Mouse (Mus musculus) cerebellum, postnatal 36 days (tissue): ENCODE measurements around the gene 5430403G16Rik.
"Not testable (repeated sequence)": the region's sequence is repeated elsewhere in the genome, so short reads cannot be mapped to it uniquely, and the experiment has no call there.

Source experiments
- DNase-seq, 2 experiments: peaks; one replicate each; pipeline ENCODE4 v3.0.0; 2021 to 2022; ENCODE audit warnings: mixed read lengths in 2 of 2

Gene 5430403G16Rik

DNA sequence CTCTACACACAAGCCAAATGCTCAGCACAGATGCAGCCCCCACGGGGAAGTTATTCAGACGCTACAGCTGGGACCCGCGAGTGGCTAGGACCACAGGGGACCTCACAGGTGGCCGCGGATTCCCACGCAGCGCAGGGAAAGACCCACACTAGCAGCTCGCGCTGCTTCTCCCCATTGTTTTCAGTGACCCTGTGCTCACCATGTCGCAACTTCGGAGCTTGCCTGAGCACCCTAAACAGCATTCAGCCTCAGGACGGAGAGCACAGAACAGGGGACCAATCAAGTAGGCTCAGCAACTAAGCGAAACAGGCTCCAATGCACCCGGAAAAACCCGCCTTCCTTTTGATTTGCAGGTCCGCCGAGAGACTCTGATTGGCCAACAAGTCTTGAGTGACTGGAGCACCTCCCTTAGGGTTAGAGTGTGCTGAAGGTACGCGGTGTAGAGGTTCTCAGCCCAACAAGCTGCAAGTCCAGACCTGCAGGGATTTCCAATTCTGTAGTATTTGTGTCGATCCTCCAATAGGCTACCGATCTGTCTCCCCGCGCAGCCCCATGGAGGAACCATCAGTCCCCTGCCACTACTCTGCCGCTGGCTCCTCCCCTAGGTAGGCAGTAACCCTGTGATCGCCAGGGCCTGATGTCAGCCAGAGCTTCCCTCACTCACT lies at the start of gene 5430403G16Rik:
5430403G16Rik (minus strand) TSS at position 505 of the 665 bp plus-strand sequence.
- peak; percentile 70 to 71 for DNase-seq

GRCm38 (mm10) chr5:109717341-109717740 lies 26.5 kb upstream of the 5430403G16Rik start:
- not testable (repeated sequence) for DNase-seq

DNA sequence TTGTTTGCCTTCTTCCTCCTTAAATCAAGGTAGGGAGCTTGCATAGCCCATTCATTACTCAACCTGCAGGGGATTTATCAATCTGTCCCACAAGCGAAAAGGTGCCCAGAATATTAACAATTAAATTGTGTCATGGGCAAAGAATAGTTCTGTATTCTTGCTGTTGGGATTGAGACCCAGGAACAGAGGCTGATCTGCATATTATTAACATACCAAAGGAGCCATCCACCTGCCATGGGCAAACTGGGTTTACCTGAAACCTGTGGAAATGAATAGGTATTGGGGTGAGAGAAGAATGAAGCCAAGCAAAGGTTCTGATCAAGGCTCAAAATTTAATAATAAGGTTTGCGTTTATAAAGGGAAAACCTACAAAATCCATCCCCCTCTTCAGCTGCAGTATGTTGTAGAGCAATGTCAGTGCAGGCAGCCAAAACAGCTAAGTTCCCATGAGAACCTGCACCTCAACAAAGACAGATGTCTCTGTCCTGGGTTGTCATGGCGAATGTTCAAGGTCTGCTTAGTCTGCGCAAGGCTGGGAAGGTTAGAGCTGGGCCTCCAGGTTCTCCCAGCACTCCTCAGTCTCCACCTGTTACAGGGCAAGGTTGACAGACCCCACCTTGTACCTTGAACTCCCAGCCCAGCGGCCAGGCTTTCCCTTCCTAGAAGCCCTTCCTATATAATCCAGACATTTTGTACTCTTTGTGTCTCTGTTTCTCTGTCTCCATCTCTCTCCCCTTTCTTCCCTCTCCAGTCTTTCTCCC lies 544 bp upstream of the 5430403G16Rik start:
- DNase-seq: not testable (repeated sequence)

DNA sequence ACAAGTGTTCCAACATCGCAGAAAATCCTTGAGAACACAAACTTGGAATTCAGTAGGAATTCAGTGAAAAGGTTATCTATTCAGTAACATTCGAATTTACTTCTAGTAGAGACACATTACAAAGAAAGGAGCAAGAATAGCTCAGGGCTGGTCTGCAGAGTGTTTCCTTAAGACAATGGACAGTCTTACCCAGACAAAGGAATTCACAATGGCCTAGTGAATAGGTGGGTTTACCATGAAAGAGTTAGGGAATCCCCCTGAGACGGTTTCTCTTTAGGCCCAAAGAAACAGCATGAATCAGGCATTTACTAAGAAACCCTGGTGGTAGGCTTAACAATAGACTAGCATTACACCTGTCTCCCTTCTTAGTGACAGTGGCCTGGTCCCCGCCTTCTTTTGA lies 7.9 kb downstream of the 5430403G16Rik start:
- DNase-seq: no peak
